Mouse (Mus musculus) CH12.LX (cell line): ENCODE results near the gene Trmt11.
"Not testable (repeated sequence)": the region's sequence is repeated elsewhere in the genome, so short reads cannot be mapped to it uniquely, and the experiment has no call there.

Source experiments
- MAFK ChIP-seq: IDR thresholded peaks from 2 replicates; pipeline ENCODE4 v1.6.1; 2011; ENCODE audit warnings: low read length, improper control_type of control experiment; ENCODE audit not compliant: insufficient replicate concordance
- NRF1 ChIP-seq: IDR thresholded peaks from 2 replicates; pipeline ENCODE4 v1.6.1; 2014; ENCODE audit warnings: low read depth, mild to moderate bottlenecking, inconsistent platforms, low read length, improper control_type of control experiment, moderate library complexity
- POLR2A ChIP-seq: IDR thresholded peaks from 2 replicates; pipeline ENCODE4 v1.6.1; 2011; ENCODE audit warnings: low read depth, mild to moderate bottlenecking, improper control_type of control experiment, low read length

DNA sequence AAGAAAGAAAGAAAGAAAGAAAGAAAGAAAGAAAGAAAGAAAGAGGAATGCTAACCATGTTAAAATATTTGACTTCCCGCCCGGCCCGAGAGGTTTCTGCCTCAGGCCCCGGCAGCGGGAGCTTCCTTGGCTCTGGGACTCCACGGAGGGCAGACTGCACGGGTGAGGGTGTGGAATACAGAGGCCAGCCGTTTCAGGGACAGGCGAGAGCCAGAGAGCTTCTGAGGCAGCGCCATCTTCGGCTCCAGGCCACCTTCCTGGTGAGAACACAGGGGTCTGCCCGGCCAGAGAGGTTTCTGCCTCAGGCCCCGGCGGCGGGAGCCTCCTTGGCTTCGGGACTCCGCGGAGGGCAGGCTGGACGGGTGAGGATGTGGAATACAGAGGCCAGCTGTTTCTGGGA, 102.3 kb downstream of the Trmt11 start:
- not testable (repeated sequence) for TF ChIP-seq NRF1, POLR2A, MAFK
